Mouse (Mus musculus) olfactory bulb, adult 2 months (tissue): Measurements from ENCODE around the gene Bcl11b.

Experiments
- CTCF ChIP-seq: fragments of 200-500 bp; IDR thresholded peaks from 2 replicates; pipeline ENCODE4 v1.5.1; 2012; ENCODE audit warnings: low read depth, mild to moderate bottlenecking, low read length, moderate library complexity; ENCODE audit not compliant: insufficient read depth
- POLR2A ChIP-seq: fragments of 200-500 bp; IDR thresholded peaks from 2 replicates; pipeline ENCODE4 v1.6.1; 2012; ENCODE audit warnings: mild to moderate bottlenecking, low read depth, low read length, moderate library complexity; ENCODE audit not compliant: insufficient read depth

GRCm38 (mm10) chr12:107979710-107980260, 23.6 kb downstream of the Bcl11b start:
- TF ChIP-seq CTCF (no peak), POLR2A (no peak)
